Mouse (Mus musculus): ENCODE measurements around the gene Rab37. TPM values are rescaled to one million over a fixed set of nuclear protein-coding genes. Genes with fewer than 3 reads are reported as not detected.

Gene Rab37
- total and polyA plus RNA-seq, 2 experiments from 2014 or later = 0.67 to 0.93 TPM

- no peak for TF ChIP-seq CTCF (IDR thresholded peaks at IDR 0.05)
- Histone ChIP-seq H3K27ac (ENCODE audit: low read depth, low read length) (no peak overlapping the region), H3K4me3 (ENCODE audit: low read depth, low read length) (no peak overlapping the region), H3K9ac (replicated peaks; ENCODE audit: low read length, poor library complexity, severe bottlenecking) (no peak overlapping the region), H3K4me2 (ENCODE audit: low read depth, low read length, poor library complexity, severe bottlenecking) (no peak overlapping the region), H3K4me1 (ENCODE audit: insufficient read depth, low read length) (no peaks in the 10 kb centered on the region), H3K36me3 (ENCODE audit: insufficient read depth, low read length) (no peaks in the 10 kb centered on the region), H3K9me3 (ENCODE audit: low read length) (0 out of 2 replicates have a peak, but pooled peaks cover 5% of the 10 kb centered on the region), H3K27me3 (ENCODE audit: insufficient read depth, low read length) (peaks cover 25% of the 10 kb centered on the region)
- DNase-seq (ENCODE audit: low spot score) (no peak), ATAC-seq (ENCODE audit: low FRiP score) (no peak)
- 84% methylated on average over 6 of the region's 6 CpGs for WGBS
Measured at GRCm38 (mm10) chr11:115150741-115151254, 59.6 kb downstream of the Rab37 start.

GRCm38 (mm10) chr11:115151755-115152429, 60.7 kb downstream of the Rab37 start:
- peaks cover 27% of the 10 kb centered on the region for H3K27me3 ChIP-seq (ENCODE audit: insufficient read depth, low read length)
- WGBS = 3% methylated on average over 15 of the region's 15 CpGs
- ATAC-seq (ENCODE audit: low FRiP score) (peak; percentile 68; the same call in 1 of the 2 replicates), DNase-seq (ENCODE audit: low spot score) (peak; percentile 80)
- peak overlapping the region; percentile 46 for H3K4me2 ChIP-seq (ENCODE audit: low read depth, low read length, poor library complexity, severe bottlenecking)
- H3K27ac ChIP-seq (ENCODE audit: low read depth, low read length) = no peak overlapping the region
- no peaks in the 10 kb centered on the region for H3K4me1 ChIP-seq (ENCODE audit: insufficient read depth, low read length)
- H3K9ac ChIP-seq (replicated peaks; ENCODE audit: low read length, poor library complexity, severe bottlenecking) = peak overlapping the region; percentile 14; the same call in 1 of the 2 replicates
- H3K36me3 ChIP-seq (ENCODE audit: insufficient read depth, low read length) = no peaks in the 10 kb centered on the region
- H3K9me3 ChIP-seq (ENCODE audit: low read length) = 0 out of 2 replicates have a peak, but pooled peaks cover 5% of the 10 kb centered on the region
- H3K4me3 ChIP-seq (ENCODE audit: low read depth, low read length) = peak overlapping the region; percentile 33
- TF ChIP-seq CTCF (IDR thresholded peaks at IDR 0.05) = no peak

- H3K27me3 ChIP-seq (ENCODE audit: insufficient read depth, low read length) = peaks cover 29% of the 10 kb centered on the region
- no peak overlapping the region for H3K4me2 ChIP-seq (ENCODE audit: low read depth, low read length, poor library complexity, severe bottlenecking)
- DNase-seq (ENCODE audit: low spot score) = no peak
- no peak overlapping the region for H3K9ac ChIP-seq (replicated peaks; ENCODE audit: low read length, poor library complexity, severe bottlenecking)
- no peaks in the 10 kb centered on the region for H3K36me3 ChIP-seq (ENCODE audit: insufficient read depth, low read length)
- H3K27ac ChIP-seq (ENCODE audit: low read depth, low read length) = no peak overlapping the region
- H3K9me3 ChIP-seq (ENCODE audit: low read length) = 0 out of 2 replicates have a peak, but pooled peaks cover 5% of the 10 kb centered on the region
- WGBS = 83% methylated on average over 9 of the region's 9 CpGs
- no peaks in the 10 kb centered on the region for H3K4me1 ChIP-seq (ENCODE audit: insufficient read depth, low read length)
- no peak for TF ChIP-seq CTCF (IDR thresholded peaks at IDR 0.05)
- ATAC-seq (ENCODE audit: low FRiP score) = no peak
- H3K4me3 ChIP-seq (ENCODE audit: low read depth, low read length) = no peak overlapping the region
Measured at GRCm38 (mm10) chr11:115153088-115153487, 61.9 kb downstream of the Rab37 start.

DNA sequence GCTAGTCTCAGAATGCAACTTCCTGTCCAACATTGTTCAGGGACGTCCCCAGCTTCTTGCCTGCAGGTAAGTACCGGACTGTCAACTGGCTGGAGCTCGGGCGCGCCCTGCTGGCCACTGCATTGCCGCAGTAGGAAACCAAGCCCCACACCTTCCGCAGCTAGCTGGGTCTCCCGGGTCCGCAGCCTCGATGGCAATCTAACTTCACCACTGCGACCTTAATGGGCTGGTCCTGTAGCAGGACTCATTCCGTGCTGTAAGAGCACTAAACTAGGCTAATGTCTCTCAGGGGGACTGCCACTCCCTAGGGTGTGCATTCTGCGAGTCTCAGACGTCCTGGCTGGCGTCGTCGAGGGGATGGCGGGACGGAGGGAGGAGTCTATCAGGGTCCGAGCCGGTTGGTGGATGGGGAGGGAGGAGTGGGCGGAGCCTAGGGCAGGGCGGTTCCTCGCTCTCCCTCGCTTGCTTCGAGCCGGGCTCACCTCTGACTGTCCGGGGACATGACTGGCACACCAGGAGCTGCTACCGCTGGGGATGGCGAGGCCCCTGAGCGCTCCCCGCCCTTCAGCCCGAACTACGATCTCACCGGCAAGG, 62.6 kb downstream of the Rab37 start:
- H3K4me1 ChIP-seq (ENCODE audit: insufficient read depth, low read length) = no peaks in the 10 kb centered on the region
- peaks cover 29% of the 10 kb centered on the region for H3K27me3 ChIP-seq (ENCODE audit: insufficient read depth, low read length)
- peak overlapping the region; percentile 24; the same call in 1 of the 2 replicates for H3K4me3 ChIP-seq (ENCODE audit: low read depth, low read length)
- peak; percentile 85 for TF ChIP-seq CTCF (IDR thresholded peaks at IDR 0.05)
- H3K9me3 ChIP-seq (ENCODE audit: low read length) = 0 out of 2 replicates have a peak, but pooled peaks cover 5% of the 10 kb centered on the region
- WGBS = under 1% methylated on average over 34 of the region's 35 CpGs
- H3K36me3 ChIP-seq (ENCODE audit: insufficient read depth, low read length) = no peaks in the 10 kb centered on the region
- peak; percentile 63 for DNase-seq (ENCODE audit: low spot score)
- no peak overlapping the region for H3K27ac ChIP-seq (ENCODE audit: low read depth, low read length)
- H3K4me2 ChIP-seq (ENCODE audit: low read depth, low read length, poor library complexity, severe bottlenecking) = peak overlapping the region; percentile 21; the same call in 1 of the 2 replicates
- ATAC-seq (ENCODE audit: low FRiP score) = no peak
- H3K9ac ChIP-seq (replicated peaks; ENCODE audit: low read length, poor library complexity, severe bottlenecking) = no peak overlapping the region

DNA sequence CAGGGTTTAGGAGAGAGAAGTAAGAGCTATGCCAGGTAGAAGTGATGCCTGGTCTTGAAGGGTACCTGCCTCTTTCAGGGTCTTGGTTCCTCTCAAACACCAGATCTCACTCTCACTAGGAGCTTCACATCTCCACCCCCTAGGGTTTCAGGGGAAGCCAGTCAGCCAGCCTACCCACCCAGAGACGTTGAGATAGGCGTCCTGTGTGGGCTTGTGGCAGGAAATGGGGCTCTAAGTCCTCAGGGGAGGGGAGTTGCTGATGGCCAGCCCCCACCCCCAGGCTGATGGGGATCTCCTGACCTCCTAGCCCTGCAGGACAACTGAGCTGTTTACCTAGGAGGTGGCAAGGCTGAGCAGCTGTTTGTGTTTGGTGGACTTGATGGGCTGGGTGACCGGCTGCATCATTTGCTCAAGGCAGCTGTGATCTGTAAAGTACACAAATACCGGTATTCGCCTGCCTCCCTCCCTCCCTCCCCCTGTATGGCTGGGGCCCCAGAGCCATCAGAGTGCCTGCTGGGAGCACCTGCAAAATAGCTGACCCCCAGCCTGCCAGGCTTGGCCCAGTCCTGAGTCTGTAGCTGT, 63.9 kb downstream of the Rab37 start:
- ATAC-seq (ENCODE audit: low FRiP score) = no peak
- no peak for TF ChIP-seq CTCF (IDR thresholded peaks at IDR 0.05)
- Histone ChIP-seq H3K4me1 (ENCODE audit: insufficient read depth, low read length) (no peaks in the 10 kb centered on the region), H3K9me3 (ENCODE audit: low read length) (no peaks in the 10 kb centered on the region), H3K27me3 (ENCODE audit: insufficient read depth, low read length) (peaks cover 29% of the 10 kb centered on the region), H3K27ac (ENCODE audit: low read depth, low read length) (no peak overlapping the region), H3K36me3 (ENCODE audit: insufficient read depth, low read length) (no peaks in the 10 kb centered on the region), H3K9ac (replicated peaks; ENCODE audit: low read length, poor library complexity, severe bottlenecking) (no peak overlapping the region), H3K4me3 (ENCODE audit: low read depth, low read length) (no peak overlapping the region), H3K4me2 (ENCODE audit: low read depth, low read length, poor library complexity, severe bottlenecking) (no peak overlapping the region)
- DNase-seq (ENCODE audit: low spot score) = no peak
- 22% methylated on average over 5 of the region's 5 CpGs for WGBS
